Mouse (Mus musculus) c-Kit-positive CD71-positive TER-119-negative erythroid progenitor cells, embryonic 14.5 days (primary cell): ENCODE results near the gene Sox9.

ENCODE experiments used
- DNase-seq: peaks from one replicate; pipeline ENCODE4 v3.0.0-alpha.2; 2013; ENCODE audit warnings: low read depth

Gene Sox9

GRCm38 (mm10) chr11:112781994-112782356, at the start of gene Sox9:
Sox9 (plus strand) TSS chr11:112782224.
- DNase-seq: no peak

- DNase-seq: no peak
These were observed 49.6 kb upstream of the Sox9 start for GRCm38 (mm10) chr11:112732401-112732800.

GRCm38 (mm10) chr11:112737071-112737470, 45.0 kb upstream of the Sox9 start:
- no peak for DNase-seq

GRCm38 (mm10) chr11:112739681-112740080, 42.3 kb upstream of the Sox9 start:
- no peak for DNase-seq

- DNase-seq: no peak
These were observed 25.5 kb upstream of the Sox9 start for GRCm38 (mm10) chr11:112756516-112756915.

- no peak for DNase-seq
These were observed 24.0 kb upstream of the Sox9 start for GRCm38 (mm10) chr11:112758056-112758455.

- no peak for DNase-seq
These were observed 15.1 kb upstream of the Sox9 start for GRCm38 (mm10) chr11:112766956-112767355.

GRCm38 (mm10) chr11:112767531-112768041, 14.4 kb upstream of the Sox9 start:
- no peak for DNase-seq

- no peak for DNase-seq
These were observed 9.2 kb upstream of the Sox9 start for GRCm38 (mm10) chr11:112772791-112773355.

GRCm38 (mm10) chr11:112779762-112780161, 2.3 kb upstream of the Sox9 start:
- DNase-seq: no peak

GRCm38 (mm10) chr11:112780394-112780920, 1.6 kb upstream of the Sox9 start:
- DNase-seq: no peak

GRCm38 (mm10) chr11:112781035-112781911, 751 bp upstream of the Sox9 start:
- DNase-seq: no peak

- no peak for DNase-seq
These were observed 515 bp downstream of the Sox9 start for GRCm38 (mm10) chr11:112782357-112783121.

- no peak for DNase-seq
These were observed 1.6 kb downstream of the Sox9 start for GRCm38 (mm10) chr11:112783401-112784346.

- no peak for DNase-seq
These were observed 2.4 kb downstream of the Sox9 start for GRCm38 (mm10) chr11:112784347-112784902.

- DNase-seq: no peak
These were observed 2.9 kb downstream of the Sox9 start for GRCm38 (mm10) chr11:112784903-112785381.

- no peak for DNase-seq
These were observed 3.6 kb downstream of the Sox9 start for GRCm38 (mm10) chr11:112785581-112785980.

GRCm38 (mm10) chr11:112786427-112786826, 4.4 kb downstream of the Sox9 start:
- DNase-seq: no peak

GRCm38 (mm10) chr11:112788296-112788695, 6.3 kb downstream of the Sox9 start:
- no peak for DNase-seq

- no peak for DNase-seq
These were observed 14.4 kb downstream of the Sox9 start for GRCm38 (mm10) chr11:112796379-112796778.
